Mouse (Mus musculus): ENCODE measurements around the gene Ccdc127.

The Ccdc127 gene

DNA sequence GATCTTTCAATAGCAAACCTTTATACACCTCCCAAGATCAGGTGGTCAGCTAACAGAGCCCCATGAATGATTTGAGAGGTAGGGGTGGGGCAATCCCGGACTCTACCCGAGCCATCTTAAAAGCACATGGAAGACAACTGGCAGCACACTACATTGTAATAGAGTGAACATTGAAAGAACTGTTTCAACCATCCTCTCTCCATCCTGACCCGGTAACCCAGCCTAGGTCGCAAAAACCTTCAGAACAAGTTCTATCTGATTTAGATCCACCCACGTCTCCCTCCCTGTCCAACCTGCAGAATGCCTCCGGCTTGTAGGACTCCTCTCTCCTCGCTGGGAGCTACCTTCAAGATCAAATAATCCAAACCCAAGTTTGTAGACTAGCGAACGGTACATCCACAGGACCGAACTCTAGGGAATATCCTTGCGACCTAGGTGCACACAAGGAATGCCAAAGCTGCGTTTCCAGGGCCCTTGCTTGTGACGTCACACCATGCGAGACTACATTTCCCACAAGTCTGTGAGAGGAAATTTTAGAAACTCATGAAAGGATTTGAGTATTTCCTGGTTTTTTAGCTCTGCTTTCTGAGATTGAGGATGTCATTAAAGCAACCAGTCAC, 40.4 kb downstream of the Ccdc127 start, which contains the start of gene Zfp72:
Gene Zfp72 (minus strand): TSS at position 466 of the 620 bp plus-strand sequence.
- DNase-seq (ENCODE audit: low read depth, low spot score) = peak; percentile 57

DNA sequence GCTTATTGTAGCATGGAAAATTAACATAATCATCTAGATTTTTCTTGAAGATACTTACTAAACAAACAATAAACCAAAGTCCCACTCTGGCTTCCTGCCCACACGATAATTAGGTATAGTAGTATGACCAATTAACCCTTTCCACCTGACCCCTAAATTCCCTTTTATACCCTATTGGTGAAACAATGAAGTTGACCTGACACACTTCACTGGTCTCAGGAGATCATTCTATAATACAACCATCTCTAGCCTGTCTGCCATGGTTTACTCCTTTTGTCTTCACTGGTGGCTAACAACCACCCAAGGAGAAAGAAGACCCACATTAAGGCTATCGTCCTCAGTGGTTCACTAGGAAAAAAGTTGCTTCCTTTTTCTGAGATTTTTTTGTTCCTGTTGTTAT, 41.0 kb downstream of the Ccdc127 start:
- DNase-seq (ENCODE audit: low read depth, low spot score) = no peak

DNA sequence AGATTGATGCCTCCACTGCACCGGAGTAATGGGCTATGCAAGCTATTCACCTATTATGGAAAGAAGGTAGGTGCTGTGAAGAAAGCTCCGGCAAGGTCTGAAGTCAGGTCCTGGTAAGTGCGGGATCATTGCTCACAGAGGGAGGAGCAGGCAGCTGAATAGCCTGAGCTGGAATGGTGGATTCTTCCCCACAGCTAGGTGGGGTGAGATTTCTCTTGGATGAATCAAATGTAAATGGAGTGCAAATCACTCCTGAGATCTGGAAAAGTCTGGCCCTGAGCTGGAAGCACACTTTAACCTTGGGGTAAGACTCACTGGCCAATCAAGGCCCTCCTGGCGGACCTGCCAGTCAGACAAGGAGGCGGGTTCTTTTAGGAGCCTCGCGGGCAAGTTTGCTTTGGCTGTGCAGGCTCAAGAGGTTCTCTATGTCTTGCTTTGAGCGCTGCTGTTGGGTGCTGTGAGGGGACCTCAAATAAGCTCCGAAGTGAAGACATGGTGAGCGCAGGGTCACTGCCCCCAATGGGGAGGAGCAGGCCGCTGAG, 49.3 kb downstream of the Ccdc127 start, which contains the start of gene Ftl1-ps1:
Gene Ftl1-ps1 (plus strand): TSS at position 397 of the 542 bp plus-strand sequence.
- DNase-seq (ENCODE audit: low read depth, low spot score) = peak; percentile 87

Measured in WW6 (cell line).